Mouse (Mus musculus): ENCODE measurements at regions not wholly inside any gene's neighbourhood (a gene's known extent, or its start where the extent isn't known, plus 50 kb on each side); places are given as distances from the start of the nearest gene placed in this dataset.

DNA sequence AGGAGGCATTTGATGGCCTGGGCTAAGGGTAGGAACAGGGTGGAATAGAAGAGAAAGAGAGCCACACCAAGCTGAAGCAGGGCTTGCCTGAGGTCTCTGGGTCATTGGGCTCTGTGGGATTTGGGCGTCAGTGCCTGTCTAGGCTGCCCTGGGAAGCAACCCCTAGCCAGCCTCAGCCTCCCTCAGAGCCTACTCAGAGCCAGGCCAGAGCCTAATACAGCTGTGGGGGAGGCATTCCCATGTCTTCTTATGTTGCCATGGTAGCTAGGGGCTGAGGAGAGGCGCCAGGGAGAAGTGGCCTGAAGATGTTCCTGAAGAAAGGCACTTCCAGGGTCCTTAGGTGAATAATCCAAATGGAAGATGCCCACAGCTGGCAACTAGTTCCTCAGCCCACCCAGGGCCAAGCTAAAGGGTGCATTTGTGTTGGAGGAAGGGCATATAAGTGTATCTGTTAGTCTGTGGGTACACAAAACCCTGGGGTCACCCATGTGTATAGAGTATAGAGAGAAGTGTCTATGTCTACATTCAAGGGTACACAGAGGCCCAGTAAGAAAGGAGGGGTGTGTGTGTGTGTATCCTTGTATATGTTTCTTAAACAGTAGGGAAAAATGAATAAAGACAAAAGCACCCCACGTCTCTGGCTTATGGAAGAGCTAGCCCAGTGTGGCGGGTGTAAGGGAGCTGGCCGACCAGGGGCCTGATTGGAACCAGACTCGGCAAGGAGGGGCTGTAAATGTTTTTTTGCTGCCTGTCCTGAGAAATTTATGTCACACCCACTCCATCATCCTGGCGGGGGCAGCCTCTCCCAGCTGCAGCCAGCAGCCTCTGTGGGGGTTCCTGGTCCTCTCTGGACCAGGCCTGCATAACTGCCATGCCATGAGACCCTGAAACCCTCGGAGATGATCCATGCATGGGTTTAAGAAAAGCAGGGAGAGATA is 134.2 kb downstream of the Pja1 start:
- no peaks in the 10 kb centered on the region for H3K9me3 ChIP-seq
- no peak; the same call in 1 of the 2 replicates for ATAC-seq (ENCODE audit: low FRiP score)
- no peak overlapping the region for H3K4me2 ChIP-seq
- no peaks in the 10 kb centered on the region for H3K36me3 ChIP-seq
- no peak overlapping the region for H3K9ac ChIP-seq
- WGBS: 54% methylated on average over 8 of the region's 8 CpGs
- H3K4me3 ChIP-seq: no peak overlapping the region
- peaks cover 36% of the 10 kb centered on the region for H3K27me3 ChIP-seq
- no peak overlapping the region for H3K27ac ChIP-seq
- H3K4me1 ChIP-seq (replicated peaks): peaks cover 8% of the 10 kb centered on the region

DNA sequence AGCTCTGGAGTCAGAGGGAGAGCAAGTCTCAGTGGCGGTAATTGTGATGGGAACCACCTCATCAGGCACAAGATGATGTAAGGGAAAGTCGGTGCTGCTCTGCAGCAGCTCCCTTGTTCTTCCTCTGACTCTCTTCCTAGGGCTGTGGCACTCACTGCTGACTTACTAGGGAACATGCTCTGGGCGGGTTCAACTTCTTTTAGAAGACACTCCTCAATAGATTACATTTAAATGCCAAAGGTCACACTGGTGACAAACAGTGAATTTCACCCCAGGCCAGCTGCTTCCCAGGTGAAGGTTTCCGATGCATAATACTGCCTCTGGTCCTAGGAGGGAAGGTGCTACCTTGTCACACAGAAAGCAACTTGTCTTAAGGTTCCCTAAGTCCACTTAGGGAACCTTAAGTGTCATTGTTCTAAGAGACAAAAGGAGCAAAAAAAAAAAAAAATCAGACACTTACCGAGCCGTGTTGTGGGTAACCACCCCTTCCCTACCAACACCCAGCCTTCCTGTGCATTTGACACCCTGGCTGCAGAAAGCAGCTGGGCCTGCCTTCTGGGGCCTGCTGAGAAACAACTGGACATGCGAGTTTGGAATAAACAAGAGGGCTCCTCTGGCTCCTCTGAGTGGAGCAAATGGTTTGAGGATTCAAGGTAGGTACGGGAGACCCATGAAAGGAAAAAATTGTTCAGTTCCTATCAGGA is 135.0 kb downstream of the Pja1 start:
- Histone ChIP-seq H3K4me2 (no peak overlapping the region), H3K9me3 (no peaks in the 10 kb centered on the region), H3K9ac (no peak overlapping the region), H3K36me3 (no peaks in the 10 kb centered on the region), H3K27ac (no peak overlapping the region), H3K27me3 (peaks cover 38% of the 10 kb centered on the region), H3K4me1 (replicated peaks) (peaks cover 8% of the 10 kb centered on the region), H3K4me3 (no peak overlapping the region)
- 47% methylated on average over 8 of the region's 8 CpGs for WGBS
- no peak for ATAC-seq (ENCODE audit: low FRiP score)

DNA sequence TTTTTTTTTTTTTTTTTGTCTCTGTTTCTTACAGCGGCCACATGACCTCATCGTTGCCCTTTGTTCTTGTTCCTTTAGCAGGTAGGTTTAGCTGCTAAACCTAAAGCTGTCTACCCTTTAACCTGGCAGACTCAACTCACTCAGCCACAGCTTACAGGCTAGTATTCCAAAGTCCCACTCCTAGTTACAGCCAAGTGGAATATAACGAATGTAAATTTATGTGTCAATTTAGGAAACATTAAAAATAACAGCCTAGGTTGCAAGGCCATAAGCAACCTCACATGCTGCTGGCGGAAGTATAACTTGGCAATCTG is 138.7 kb downstream of the Pja1 start:
- Histone ChIP-seq H3K4me3 (no peak overlapping the region), H3K4me1 (replicated peaks) (peaks cover 8% of the 10 kb centered on the region), H3K9me3 (no peaks in the 10 kb centered on the region), H3K27ac (no peak overlapping the region), H3K4me2 (no peak overlapping the region), H3K36me3 (no peaks in the 10 kb centered on the region), H3K27me3 (peaks cover 40% of the 10 kb centered on the region), H3K9ac (no peak overlapping the region)
- 39% methylated on average over 4 of the region's 4 CpGs for WGBS
- no peak for ATAC-seq (ENCODE audit: low FRiP score)

DNA sequence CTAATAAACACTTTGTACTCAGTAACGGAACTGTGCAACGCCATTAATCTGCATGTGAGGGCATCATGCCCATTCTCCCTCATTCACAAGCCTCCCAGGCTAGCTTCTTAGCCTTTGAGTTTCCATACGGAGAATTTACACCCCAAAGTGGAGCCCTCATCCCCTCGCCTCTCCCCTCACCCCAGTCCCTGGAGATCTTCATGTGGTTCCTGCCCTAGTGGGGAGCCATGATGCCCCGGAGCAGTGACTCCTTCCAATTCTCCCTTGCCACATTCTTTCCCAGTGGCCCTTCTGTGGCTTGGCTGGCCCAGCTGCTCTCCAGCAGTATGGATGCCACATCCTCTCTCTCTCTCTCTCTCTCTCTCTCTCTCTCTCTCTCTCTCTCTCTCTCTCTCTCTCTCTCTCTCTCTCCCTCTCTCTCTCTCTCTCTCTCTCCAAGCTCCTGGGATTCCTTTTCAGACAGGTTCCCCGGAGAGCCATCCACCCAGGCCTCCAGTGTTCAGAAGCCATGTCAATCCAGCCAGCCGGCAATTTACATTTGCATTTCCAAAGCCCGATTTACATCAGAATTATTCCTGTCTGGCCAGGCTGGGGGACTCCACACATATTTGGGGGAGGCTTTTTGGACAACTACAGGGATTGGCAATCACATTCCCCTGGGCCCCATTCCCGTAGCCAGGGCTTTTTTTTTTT is 139.2 kb downstream of the Pja1 start:
- peaks cover 41% of the 10 kb centered on the region; the same call in 1 of the 2 replicates for H3K27me3 ChIP-seq
- ATAC-seq (ENCODE audit: low FRiP score): no peak

DNA sequence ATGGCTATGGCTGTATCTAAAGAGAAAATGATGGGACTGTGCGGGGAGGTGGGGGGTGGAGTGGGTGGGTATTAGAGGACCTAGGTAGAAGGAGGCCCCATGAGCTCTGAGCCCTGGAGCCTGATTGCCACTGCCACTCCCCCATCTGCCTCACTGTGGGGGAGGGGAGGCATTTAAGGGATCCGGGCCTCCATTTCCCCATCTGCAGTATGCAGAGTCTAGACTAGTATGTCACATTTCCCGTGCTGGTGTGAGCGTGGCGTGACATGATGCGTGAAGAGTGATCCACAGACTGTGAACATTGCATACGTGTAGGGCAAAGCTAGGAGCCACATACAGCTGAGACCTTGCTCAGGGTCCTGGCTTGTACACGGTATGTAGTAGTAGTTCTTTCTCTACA is 140.7 kb downstream of the Pja1 start:
- no peak overlapping the region for H3K27ac ChIP-seq
- peaks cover 10% of the 10 kb centered on the region for H3K4me1 ChIP-seq (replicated peaks)
- no peaks in the 10 kb centered on the region for H3K36me3 ChIP-seq
- ATAC-seq (ENCODE audit: low FRiP score): no peak
- H3K4me3 ChIP-seq: no peak overlapping the region
- H3K27me3 ChIP-seq: peaks cover 36% of the 10 kb centered on the region; the same call in 1 of the 2 replicates
- no peak overlapping the region for H3K4me2 ChIP-seq
- WGBS: 92% methylated on average over 8 of the region's 8 CpGs
- no peak overlapping the region for H3K9ac ChIP-seq
- H3K9me3 ChIP-seq: no peaks in the 10 kb centered on the region

More for the DNA sequence above, 139.2 kb downstream of the Pja1 start:
- H3K9me3 ChIP-seq: no peaks in the 10 kb centered on the region
- H3K27ac ChIP-seq: peak overlapping the region; percentile 60
- H3K4me1 ChIP-seq (replicated peaks): peaks cover 7% of the 10 kb centered on the region
- no peak overlapping the region for H3K9ac ChIP-seq
- 37% methylated on average over 9 of the region's 9 CpGs for WGBS
- no peak overlapping the region for H3K4me3 ChIP-seq
- no peak overlapping the region for H3K4me2 ChIP-seq
- H3K36me3 ChIP-seq: no peaks in the 10 kb centered on the region

DNA sequence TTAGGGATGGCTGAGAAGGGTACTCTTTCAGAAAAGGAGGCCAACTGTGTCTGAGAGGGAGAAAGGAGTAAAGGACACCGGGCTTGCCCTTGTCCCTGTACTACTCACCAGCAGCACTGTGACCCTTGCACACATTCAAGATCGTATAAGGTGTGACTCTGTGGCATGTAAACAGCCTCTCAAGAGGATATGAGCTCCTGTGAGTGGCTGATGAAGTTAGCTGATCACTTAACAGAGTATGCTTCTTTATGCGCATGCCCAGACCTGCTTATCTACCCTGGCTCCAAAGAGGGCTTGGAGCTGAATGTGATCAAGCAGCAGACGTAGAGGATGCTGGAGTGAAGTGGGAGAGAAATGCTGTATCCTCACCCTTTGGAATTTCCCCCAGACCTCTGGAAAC is 142.5 kb downstream of the Pja1 start:
- WGBS: 69% methylated on average over 4 of the region's 4 CpGs
- Histone ChIP-seq H3K36me3 (no peaks in the 10 kb centered on the region), H3K9me3 (no peaks in the 10 kb centered on the region), H3K27ac (no peak overlapping the region), H3K4me3 (no peak overlapping the region), H3K4me2 (no peak overlapping the region), H3K27me3 (peaks cover 34% of the 10 kb centered on the region), H3K4me1 (replicated peaks) (peaks cover 19% of the 10 kb centered on the region), H3K9ac (no peak overlapping the region)
- no peak for ATAC-seq (ENCODE audit: low FRiP score)

- WGBS: 49% methylated on average over 7 of the region's 7 CpGs
- Histone ChIP-seq H3K27me3 (peaks cover 50% of the 10 kb centered on the region), H3K9me3 (no peaks in the 10 kb centered on the region), H3K9ac (no peak overlapping the region), H3K4me1 (replicated peaks) (peaks cover 19% of the 10 kb centered on the region), H3K27ac (no peak overlapping the region), H3K4me2 (no peak overlapping the region), H3K36me3 (no peaks in the 10 kb centered on the region), H3K4me3 (no peak overlapping the region)
- ATAC-seq (ENCODE audit: low FRiP score): peak; percentile 44; the same call in 1 of the 2 replicates
Measured at GRCm38 (mm10) chrX:99326167-99326566, 144.9 kb downstream of the Pja1 start.

DNA sequence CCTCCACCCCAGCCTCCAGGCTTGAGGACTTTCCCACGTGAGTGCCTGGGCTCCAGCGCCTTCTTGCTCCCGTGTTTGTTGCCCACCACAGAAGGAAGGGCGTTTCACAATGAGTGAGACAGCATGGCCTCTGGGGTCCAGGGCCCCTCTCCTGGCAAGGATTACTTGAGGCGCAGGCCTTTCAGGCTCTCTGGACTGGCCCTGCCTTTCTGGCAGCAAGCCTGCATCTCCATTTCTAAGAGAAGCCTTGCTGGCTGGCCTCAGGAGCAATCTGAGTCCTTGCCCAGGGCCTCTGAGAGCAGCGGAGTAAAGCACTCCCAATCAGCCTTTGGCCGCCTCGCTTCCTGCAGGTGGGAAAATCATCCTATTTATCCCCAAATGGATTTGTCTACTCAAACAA is 145.6 kb downstream of the Pja1 start:
- 46% methylated on average over 8 of the region's 8 CpGs for WGBS
- no peaks in the 10 kb centered on the region for H3K9me3 ChIP-seq
- H3K9ac ChIP-seq: no peak overlapping the region
- peak overlapping the region; percentile 64; the same call in 1 of the 2 replicates for H3K27ac ChIP-seq
- H3K36me3 ChIP-seq: no peaks in the 10 kb centered on the region
- peaks cover 19% of the 10 kb centered on the region for H3K4me1 ChIP-seq (replicated peaks)
- peaks cover 51% of the 10 kb centered on the region for H3K27me3 ChIP-seq
- peak; percentile 59; the same call in 1 of the 2 replicates for ATAC-seq (ENCODE audit: low FRiP score)
- no peak overlapping the region for H3K4me2 ChIP-seq
- no peak overlapping the region for H3K4me3 ChIP-seq

DNA sequence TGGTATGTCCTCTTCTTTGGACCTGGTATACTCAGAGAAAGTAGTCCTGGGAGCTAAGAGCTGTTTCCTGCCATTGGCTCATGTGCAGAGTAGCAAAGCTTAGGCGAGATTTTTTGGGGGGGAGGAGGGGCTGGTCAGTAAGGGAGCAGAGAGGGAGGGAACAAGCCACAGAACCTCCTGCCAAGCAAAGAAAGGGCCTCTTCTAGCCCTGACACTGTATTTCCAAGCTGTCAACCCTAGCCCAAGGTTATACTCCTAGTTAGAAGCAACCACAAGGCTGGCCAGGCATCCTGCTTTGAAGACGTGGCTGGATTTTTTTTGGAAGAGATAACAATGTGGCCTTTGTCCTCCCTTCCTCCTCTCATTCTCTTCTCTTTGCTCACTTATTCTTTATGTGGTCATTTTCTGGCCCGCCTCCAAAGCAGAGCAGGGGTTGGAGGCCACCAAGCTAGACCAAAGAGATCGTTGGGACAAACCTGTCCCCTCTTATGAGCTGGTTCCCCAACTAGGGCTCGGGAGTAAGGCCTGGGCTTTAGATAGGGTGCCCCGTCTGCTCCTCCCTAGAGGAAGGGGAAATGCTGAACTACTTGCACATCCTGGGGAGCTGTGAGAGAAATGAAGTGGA is 146.4 kb downstream of the Pja1 start:
- 64% methylated on average over 6 of the region's 6 CpGs for WGBS

DNA sequence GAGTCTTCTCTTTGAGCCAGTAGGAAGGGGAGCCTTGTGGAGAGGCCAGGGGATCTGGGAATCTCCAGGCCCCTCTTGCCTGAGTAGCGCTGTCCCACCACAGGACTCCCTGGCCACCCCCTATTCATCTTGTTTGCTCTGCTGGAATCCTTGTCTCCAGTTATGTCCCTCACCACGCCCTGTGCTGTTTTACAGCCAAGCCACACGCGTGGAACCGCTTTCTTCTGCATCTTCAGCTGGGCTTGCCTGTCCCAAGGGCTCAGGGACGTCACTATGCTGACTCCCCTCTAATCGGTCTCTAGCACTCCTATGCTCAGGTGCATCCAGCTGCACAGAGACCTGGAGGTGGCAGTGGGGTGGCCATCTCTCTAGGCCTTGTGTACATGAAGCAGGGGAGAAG is 151.3 kb downstream of the Pja1 start:
- no peak overlapping the region for H3K9ac ChIP-seq
- 0 out of 2 replicates have a peak, but pooled peaks cover 3% of the 10 kb centered on the region for H3K4me1 ChIP-seq (replicated peaks)
- no peak overlapping the region for H3K4me2 ChIP-seq
- H3K4me3 ChIP-seq: no peak overlapping the region
- H3K27ac ChIP-seq: no peak overlapping the region
- no peaks in the 10 kb centered on the region for H3K9me3 ChIP-seq
- no peaks in the 10 kb centered on the region for H3K36me3 ChIP-seq
- 86% methylated on average over 7 of the region's 7 CpGs for WGBS
- ATAC-seq (ENCODE audit: low FRiP score): no peak
- H3K27me3 ChIP-seq: peaks cover 70% of the 10 kb centered on the region

More for the DNA sequence above, 146.4 kb downstream of the Pja1 start:
- Histone ChIP-seq H3K27me3 (peaks cover 58% of the 10 kb centered on the region), H3K4me3 (no peak overlapping the region), H3K4me1 (replicated peaks) (peaks cover 19% of the 10 kb centered on the region), H3K4me2 (no peak overlapping the region), H3K9me3 (no peaks in the 10 kb centered on the region), H3K9ac (no peak overlapping the region), H3K36me3 (no peaks in the 10 kb centered on the region), H3K27ac (no peak overlapping the region)
- ATAC-seq (ENCODE audit: low FRiP score): no peak

- Histone ChIP-seq H3K27ac (no peak overlapping the region), H3K9ac (no peak overlapping the region), H3K4me1 (replicated peaks) (no peaks in the 10 kb centered on the region), H3K9me3 (no peaks in the 10 kb centered on the region), H3K4me3 (no peak overlapping the region), H3K36me3 (no peaks in the 10 kb centered on the region), H3K4me2 (no peak overlapping the region), H3K27me3 (peaks cover 66% of the 10 kb centered on the region)
- no peak for ATAC-seq (ENCODE audit: low FRiP score)
- WGBS: 59% methylated on average over 6 of the region's 6 CpGs
Measured at GRCm38 (mm10) chrX:99319163-99319562, 151.9 kb downstream of the Pja1 start.

GRCm38 (mm10) chrX:99318141-99318540 is 152.9 kb downstream of the Pja1 start:
- Histone ChIP-seq H3K27ac (no peak overlapping the region), H3K9me3 (no peaks in the 10 kb centered on the region), H3K4me1 (replicated peaks) (no peaks in the 10 kb centered on the region), H3K4me2 (no peak overlapping the region), H3K9ac (no peak overlapping the region), H3K36me3 (no peaks in the 10 kb centered on the region), H3K4me3 (no peak overlapping the region), H3K27me3 (peaks cover 62% of the 10 kb centered on the region)
- ATAC-seq (ENCODE audit: low FRiP score): no peak
- 75% methylated on average over 8 of the region's 8 CpGs for WGBS
